Mouse (Mus musculus) cerebellum, postnatal 36 days (tissue): ENCODE results near the gene Stx16.

ENCODE experiments used
- DNase-seq, 2 experiments: peaks; one replicate each; pipeline ENCODE4 v3.0.0; 2021 to 2022; ENCODE audit warnings: mixed read lengths in 2 of 2

Stx16 gene

GRCm38 (mm10) chr2:174075673-174076432, at the start of gene Stx16:
Gene Stx16 (plus strand): TSS chr2:174076308.
- peak; percentile 91 to 95 for DNase-seq

GRCm38 (mm10) chr2:174026406-174026805, 49.7 kb upstream of the Stx16 start:
- no peak for DNase-seq

- no peak for DNase-seq
Observed at GRCm38 (mm10) chr2:174033257-174033800, 42.8 kb upstream of the Stx16 start.

GRCm38 (mm10) chr2:174047656-174048055, 28.5 kb upstream of the Stx16 start:
- no peak for DNase-seq

- no peak for DNase-seq
Observed at GRCm38 (mm10) chr2:174049481-174050338, 26.4 kb upstream of the Stx16 start.

- no peak for DNase-seq
Observed at GRCm38 (mm10) chr2:174050339-174050685, 25.8 kb upstream of the Stx16 start.

GRCm38 (mm10) chr2:174051081-174051481, 25.0 kb upstream of the Stx16 start:
- no peak for DNase-seq

GRCm38 (mm10) chr2:174054496-174054895, 21.6 kb upstream of the Stx16 start:
- no peak for DNase-seq

- no peak for DNase-seq
Observed at GRCm38 (mm10) chr2:174057730-174058129, 18.4 kb upstream of the Stx16 start.

- DNase-seq = no peak
Observed at GRCm38 (mm10) chr2:174058316-174058939, 17.7 kb upstream of the Stx16 start.

- no peak for DNase-seq
Observed at GRCm38 (mm10) chr2:174059591-174060385, 16.3 kb upstream of the Stx16 start.

GRCm38 (mm10) chr2:174061219-174061618, 14.9 kb upstream of the Stx16 start:
- no peak for DNase-seq

GRCm38 (mm10) chr2:174063074-174063473, 13.0 kb upstream of the Stx16 start:
- DNase-seq = no peak

- no peak for DNase-seq
Observed at GRCm38 (mm10) chr2:174063527-174064211, 12.4 kb upstream of the Stx16 start.

- no peak for DNase-seq
Observed at GRCm38 (mm10) chr2:174067793-174068419, 8.2 kb upstream of the Stx16 start.

- no peak for DNase-seq
Observed at GRCm38 (mm10) chr2:174069532-174070049, 6.5 kb upstream of the Stx16 start.

- no peak for DNase-seq
Observed at GRCm38 (mm10) chr2:174071406-174071805, 4.7 kb upstream of the Stx16 start.

- DNase-seq = no peak
Observed at GRCm38 (mm10) chr2:174073156-174073790, 2.8 kb upstream of the Stx16 start.

GRCm38 (mm10) chr2:174074621-174075020, 1.5 kb upstream of the Stx16 start:
- DNase-seq = no peak

GRCm38 (mm10) chr2:174075072-174075570, 987 bp upstream of the Stx16 start:
- peak; percentile 28 to 34 for DNase-seq
